Mouse (Mus musculus): ENCODE measurements around the gene Barhl2.

DNA sequence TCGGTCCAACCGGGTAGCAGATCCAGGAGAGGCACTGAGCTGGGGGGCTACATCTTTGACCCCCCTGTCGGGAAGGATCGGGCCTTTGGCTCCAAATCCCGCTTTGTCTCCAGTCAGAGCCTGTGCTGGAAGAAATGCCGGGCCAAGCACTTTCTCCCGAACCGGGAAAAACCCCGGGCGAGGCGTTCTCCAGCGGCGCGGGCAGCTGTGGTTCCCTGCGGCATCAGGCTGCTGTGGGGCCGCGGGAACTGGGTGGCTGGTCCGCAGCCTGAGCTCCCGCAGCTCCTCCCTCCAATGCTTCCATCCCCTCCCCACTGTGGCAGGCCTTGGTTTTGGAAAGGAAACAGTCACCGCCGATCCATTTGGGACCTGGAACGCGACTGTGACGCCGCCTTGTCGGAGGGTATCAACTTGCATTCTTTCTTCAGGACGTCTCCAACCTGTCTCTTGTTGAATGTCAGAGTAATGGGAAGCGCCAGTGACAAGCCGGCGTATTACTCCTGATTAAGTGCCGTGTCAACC lies 1.2 kb upstream of the Barhl2 start:
- TF ChIP-seq GATA1 (IDR thresholded peaks at IDR 0.05; ENCODE audit: borderline replicate concordance, low read length) (no peak), POLR2AphosphoS5 (IDR thresholded peaks at IDR 0.05; ENCODE audit: insufficient replicate concordance, low read depth, low read length) (no peak), CTCF (IDR thresholded peaks at IDR 0.05; ENCODE audit: low read depth, low read length) (no peak)

Measured in G1E (cell line).